Mouse (Mus musculus) retina, embryonic 14.5 days (tissue): ENCODE measurements around the gene Tas2r124.

Experiments used
- DNase-seq: peaks from one replicate; pipeline ENCODE4 v3.0.0-alpha.2; 2015; ENCODE audit warnings: low spot score

Gene Tas2r124

DNA sequence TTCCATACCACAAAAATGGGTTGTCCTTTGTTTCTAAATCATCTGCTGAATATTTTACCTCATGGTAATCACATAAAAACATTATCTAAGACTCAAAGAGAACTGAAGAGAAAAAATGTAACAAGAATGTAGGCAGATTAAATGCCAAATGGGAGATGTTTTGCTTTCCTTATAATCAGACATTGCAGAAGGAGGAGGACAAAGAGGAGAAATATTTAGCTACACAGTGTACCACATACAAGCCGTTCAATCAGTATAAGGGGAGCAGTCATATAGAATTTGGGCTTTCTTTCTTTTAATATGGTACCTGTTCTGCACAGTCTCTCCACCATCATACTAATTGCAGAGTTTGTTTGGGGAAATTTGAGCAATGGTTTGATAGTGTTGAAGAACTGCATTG, at the start of gene Tas2r124:
Gene Tas2r124 (plus strand): TSS at position 301 of the 400 bp plus-strand sequence.
- DNase-seq = no peak

DNA sequence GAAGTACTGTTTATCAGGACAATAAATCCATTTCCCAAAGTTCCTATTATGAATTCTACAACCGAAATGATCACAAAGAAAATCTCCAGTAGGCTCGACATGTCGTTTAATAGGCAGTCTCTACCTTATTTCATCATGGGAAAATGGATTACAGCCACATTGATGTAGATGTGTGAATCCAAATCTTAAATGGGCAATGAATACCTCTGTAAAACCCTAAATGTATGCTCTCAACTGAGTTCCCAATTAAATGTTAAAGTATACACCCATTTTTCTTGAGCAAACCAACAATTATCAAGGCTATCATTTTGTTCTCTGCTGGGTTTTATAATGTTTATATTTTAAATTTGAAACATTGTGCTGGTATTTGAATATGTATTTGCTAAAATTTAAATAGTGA, 42.7 kb upstream of the Tas2r124 start, which contains the start of gene Tas2r122:
Gene Tas2r122 (minus strand): TSS at position 101 of the 400 bp plus-strand sequence.
- no peak for DNase-seq

DNA sequence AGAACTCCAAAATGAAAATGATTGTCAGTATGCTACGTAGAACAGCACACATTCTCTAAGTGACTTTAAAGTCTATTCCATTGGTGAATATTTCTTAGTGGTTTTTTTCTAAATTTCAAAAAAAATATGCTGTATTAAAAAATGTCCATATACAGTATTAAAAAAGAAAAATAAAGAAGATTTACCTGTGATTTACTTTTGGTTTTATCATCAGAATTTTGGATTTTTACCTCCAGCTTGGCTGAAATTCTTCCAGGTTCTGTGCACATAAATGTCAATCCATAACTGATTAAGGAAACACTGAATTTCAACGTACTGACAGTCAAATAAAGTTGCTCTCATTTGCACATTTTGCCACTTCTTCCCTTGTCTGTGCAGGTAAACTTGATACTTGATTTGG, 16.6 kb upstream of the Tas2r124 start, which contains the start of gene Tas2r115:
Gene Tas2r115 (minus strand): TSS at position 101 of the 400 bp plus-strand sequence.
- DNase-seq = no peak

DNA sequence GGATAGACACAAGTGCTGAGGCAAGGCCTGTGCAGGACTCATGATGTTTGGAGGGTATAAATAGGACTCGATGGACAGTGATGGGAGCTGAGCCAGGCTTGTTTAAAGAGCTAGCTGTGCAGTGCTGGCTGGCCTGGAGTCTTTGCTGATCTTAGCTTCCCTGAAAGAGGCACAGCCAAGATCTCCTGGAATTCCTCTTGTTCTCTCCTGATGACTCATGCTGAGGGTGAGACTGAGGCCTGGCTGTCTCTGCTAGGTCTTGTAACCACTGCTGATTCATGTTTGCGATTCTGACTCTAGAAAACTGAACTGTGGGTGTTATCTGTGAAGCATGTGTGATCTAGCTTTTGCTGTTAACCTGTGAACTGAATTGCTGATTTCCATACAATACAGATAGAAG, 4.3 kb upstream of the Tas2r124 start:
- DNase-seq = no peak

DNA sequence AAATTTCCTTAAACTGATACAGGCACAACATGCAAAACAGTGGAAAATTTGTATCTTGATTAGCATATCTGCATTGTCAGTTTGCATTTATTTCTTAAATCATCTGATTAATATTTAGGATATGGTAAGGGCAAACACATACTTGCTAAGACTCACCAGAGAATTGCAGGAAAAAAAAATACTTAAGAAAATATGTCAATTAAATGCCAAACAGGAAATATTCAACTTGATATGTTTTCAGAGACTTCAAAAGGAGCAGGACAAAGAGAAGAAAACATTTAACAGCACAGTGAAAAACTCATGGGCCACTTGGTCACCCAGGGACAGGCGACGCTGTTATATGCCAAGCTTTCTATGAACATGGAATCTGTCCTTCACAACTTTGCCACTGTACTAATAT, 7.3 kb downstream of the Tas2r124 start, which contains the start of gene Tas2r102:
Gene Tas2r102 (plus strand): TSS at position 301 of the 400 bp plus-strand sequence.
- DNase-seq = no peak

DNA sequence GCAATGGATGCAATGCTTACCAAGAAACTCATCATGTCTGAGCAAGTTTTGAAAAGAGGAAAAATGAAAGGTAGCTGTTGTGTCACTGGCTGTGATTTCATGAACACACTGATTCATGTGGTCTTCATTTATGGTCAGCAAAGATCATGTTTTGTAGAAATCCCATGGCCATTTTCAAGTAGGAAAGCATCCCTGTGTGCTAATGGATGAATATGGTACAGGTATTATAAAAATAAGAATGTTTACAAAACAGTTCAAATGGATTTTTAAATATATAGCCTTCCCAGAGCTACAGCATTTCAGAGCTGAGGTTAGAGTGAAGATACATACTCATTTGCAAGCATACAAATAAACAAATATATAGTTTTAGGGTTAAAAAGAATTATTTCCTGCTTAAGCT, 23.5 kb downstream of the Tas2r124 start, which contains the start of gene Tas2r136:
Gene Tas2r136 (minus strand): TSS at position 101 of the 400 bp plus-strand sequence.
- DNase-seq = no peak

DNA sequence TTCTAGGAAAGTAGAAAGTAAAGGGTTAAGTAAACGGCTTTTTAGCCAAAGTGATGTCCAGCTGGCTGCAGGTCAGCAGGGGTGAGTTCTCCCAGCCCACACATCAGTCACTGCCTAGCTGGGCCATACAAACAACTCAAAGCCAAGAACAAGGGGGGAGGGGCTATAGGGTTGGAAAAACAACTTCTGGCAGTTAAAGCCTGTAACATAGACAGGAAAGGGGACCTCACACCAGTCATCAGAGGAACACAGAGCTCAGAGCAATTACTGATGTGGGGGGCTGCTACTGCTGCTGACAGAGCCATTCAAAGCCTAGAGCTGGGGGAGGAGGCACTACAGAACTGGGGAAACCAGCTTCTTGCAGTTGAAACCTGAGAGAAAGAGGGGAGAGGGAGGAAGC, 40.9 kb downstream of the Tas2r124 start:
- DNase-seq = no peak

DNA sequence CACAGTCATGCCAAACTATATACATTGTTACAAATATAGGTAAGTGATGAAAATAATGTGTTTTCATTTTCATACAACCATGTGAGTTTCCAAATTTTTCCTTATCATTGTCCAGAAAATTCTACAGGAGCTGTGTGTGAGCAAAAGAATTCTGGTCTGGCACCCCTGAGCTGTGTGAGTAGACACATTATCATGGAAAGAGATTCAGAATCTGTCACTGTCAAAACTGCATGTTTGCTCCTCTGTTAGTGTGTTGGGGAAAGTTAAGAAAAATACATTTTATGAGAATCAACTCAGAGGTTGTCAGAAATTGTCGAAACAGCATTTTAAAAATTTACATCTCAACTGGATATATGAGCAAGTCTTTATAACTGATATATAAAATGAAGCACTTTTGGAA, 48.0 kb downstream of the Tas2r124 start, which contains the start of gene Tas2r117:
Gene Tas2r117 (plus strand): TSS at position 301 of the 400 bp plus-strand sequence.
- DNase-seq = no peak
